Mouse (Mus musculus) lung, postnatal 0 days (tissue): ENCODE measurements around the gene Rsph1. TPM values are rescaled to one million over a fixed set of nuclear protein-coding genes. Genes with fewer than 3 reads are reported as not detected.

Experiments
- ATAC-seq: fragments of 200-750 bp; cut with Nextera tagmentation; 2 replicates; pipeline ENCODE4 v1.8.0; 2017; ENCODE audit warnings: moderate library complexity
- DNase-seq: peaks from one replicate; pipeline ENCODE4 v3.0.0-alpha.2; 2016; ENCODE audit warnings: low spot score
- H3K27ac ChIP-seq: fragments of 300-500 bp; sonication (generic); 2 replicates; pipeline ENCODE4 v1.5.1; 2014; ENCODE audit warnings: antibody characterized with exemption, mild to moderate bottlenecking, low read length, mixed read lengths
- H3K27me3 ChIP-seq: fragments of 300-500 bp; sonication (generic); replicated peaks from 2 replicates; pipeline ENCODE4 v1.6.1; 2014; ENCODE audit warnings: low read length, mixed read lengths; ENCODE audit not compliant: insufficient read depth
- H3K36me3 ChIP-seq: fragments of 300-500 bp; sonication (generic); 2 replicates; pipeline ENCODE4 v1.6.1; 2014; ENCODE audit warnings: low read length, mixed read lengths; ENCODE audit not compliant: insufficient read depth
- H3K4me1 ChIP-seq: fragments of 300-500 bp; sonication (generic); 2 replicates; pipeline ENCODE4 v1.6.1; 2014; ENCODE audit warnings: antibody characterized with exemption, low read depth, low read length, mixed read lengths; ENCODE audit not compliant: insufficient read depth
- H3K4me2 ChIP-seq: fragments of 300-500 bp; sonication (generic); replicated peaks from 2 replicates; pipeline ENCODE4 v1.6.1; 2014; ENCODE audit warnings: low read depth, mild to moderate bottlenecking, low read length, moderate library complexity, mixed read lengths
- H3K4me3 ChIP-seq: fragments of 300-500 bp; sonication (generic); 2 replicates; pipeline ENCODE4 v1.5.1; 2014; ENCODE audit warnings: low read depth, low read length
- H3K9ac ChIP-seq: fragments of 300-500 bp; sonication (generic); replicated peaks from 2 replicates; pipeline ENCODE4 v1.6.1; 2014; ENCODE audit warnings: low read depth, mild to moderate bottlenecking
- H3K9me3 ChIP-seq: fragments of 300-500 bp; sonication (generic); 2 replicates; pipeline ENCODE4 v1.6.1; 2016; ENCODE audit warnings: low read length, mixed read lengths
- CTCF ChIP-seq: IDR thresholded peaks from 2 replicates; pipeline ENCODE4 v1.5.1; 2016; ENCODE audit warnings: antibody characterized with exemption, mild to moderate bottlenecking
- EP300 ChIP-seq: IDR thresholded peaks from 2 replicates; pipeline ENCODE4 v1.6.1; 2016; ENCODE audit warnings: antibody characterized with exemption, mild to moderate bottlenecking, control low read depth
- WGBS: fragments of 180-500 bp; shearing (Covaris S2); extraction: QIAGEN DNeasy Blood & Tissue Kit; methylation state at CpG from one replicate; pipeline ENCODE4 v1.1.7; 2014; 5-methylcytosine and 5-hydroxymethylcytosine counted together
- polyA plus RNA-seq: library from polyadenylated mRNA; unstranded; fragments of >200 nt; fragmentation: Nextera tagmentation; extraction: Ambion mirVana; gene quantifications from 2 replicates; pipeline ENCODE4 v1.2.1, GENCODE M21; 2015

Rsph1 gene
- polyA plus RNA-seq, 1 experiment from 2014 or later, result 21.4 TPM

GRCm38 (mm10) chr17:31290311-31290710 lies 13.1 kb upstream of the Rsph1 start:
- H3K27ac ChIP-seq, result no peak overlapping the region
- H3K36me3 ChIP-seq, result no peaks in the 10 kb centered on the region
- DNase-seq, result peak; percentile 61
- no peak overlapping the region for H3K9ac ChIP-seq
- ATAC-seq, result peak; percentile 20
- H3K9me3 ChIP-seq, result no peaks in the 10 kb centered on the region
- no peak for TF ChIP-seq CTCF
- no peak overlapping the region for H3K4me2 ChIP-seq
- no peak overlapping the region for H3K4me3 ChIP-seq
- H3K4me1 ChIP-seq, result peaks cover 3% of the 10 kb centered on the region; the same call in 1 of the 2 replicates
- H3K27me3 ChIP-seq, result no peaks in the 10 kb centered on the region

- WGBS, result 61% methylated on average over 7 of the region's 7 CpGs
Measured at GRCm38 (mm10) chr17:31288999-31289726, 12.0 kb upstream of the Rsph1 start.

GRCm38 (mm10) chr17:31287216-31287615 lies 10.0 kb upstream of the Rsph1 start:
- no peaks in the 10 kb centered on the region for H3K4me1 ChIP-seq
- no peaks in the 10 kb centered on the region for H3K9me3 ChIP-seq
- H3K36me3 ChIP-seq, result no peaks in the 10 kb centered on the region
- DNase-seq (no peak), ATAC-seq (no peak)
- WGBS, result 84% methylated on average over 3 of the region's 3 CpGs
- H3K9ac ChIP-seq, result no peak overlapping the region
- H3K4me3 ChIP-seq, result no peak overlapping the region
- no peaks in the 10 kb centered on the region for H3K27me3 ChIP-seq
- TF ChIP-seq EP300 (no peak), CTCF (no peak)
- H3K27ac ChIP-seq, result no peak overlapping the region
- H3K4me2 ChIP-seq, result no peak overlapping the region

More at GRCm38 (mm10) chr17:31288999-31289726, 12.0 kb upstream of the Rsph1 start:
- H3K4me1 ChIP-seq, result no peaks in the 10 kb centered on the region
- no peak overlapping the region for H3K9ac ChIP-seq
- no peak for DNase-seq
- no peaks in the 10 kb centered on the region for H3K27me3 ChIP-seq
- H3K27ac ChIP-seq, result no peak overlapping the region
- no peaks in the 10 kb centered on the region for H3K36me3 ChIP-seq
- no peak overlapping the region for H3K4me3 ChIP-seq
- H3K4me2 ChIP-seq, result no peak overlapping the region
- no peak for ATAC-seq
- TF ChIP-seq EP300, result no peak
- no peak for TF ChIP-seq CTCF
- H3K9me3 ChIP-seq, result no peaks in the 10 kb centered on the region

GRCm38 (mm10) chr17:31286492-31286891 lies 9.3 kb upstream of the Rsph1 start, which contains the start of gene Slc37a1:
Slc37a1 (plus strand) TSS chr17:31286792.
- no peak for TF ChIP-seq CTCF
- no peak for TF ChIP-seq EP300

GRCm38 (mm10) chr17:31285867-31286266 lies 8.7 kb upstream of the Rsph1 start:
- H3K9me3 ChIP-seq, result no peaks in the 10 kb centered on the region
- no peak overlapping the region for H3K4me3 ChIP-seq
- ATAC-seq (no peak), DNase-seq (peak; percentile 28)
- TF ChIP-seq CTCF (no peak), EP300 (no peak)
- H3K27me3 ChIP-seq, result no peaks in the 10 kb centered on the region
- no peaks in the 10 kb centered on the region for H3K36me3 ChIP-seq
- no peaks in the 10 kb centered on the region for H3K4me1 ChIP-seq
- no peak overlapping the region for H3K27ac ChIP-seq
- H3K9ac ChIP-seq, result no peak overlapping the region
- WGBS, result 61% methylated on average over 2 of the region's 2 CpGs
- H3K4me2 ChIP-seq, result no peak overlapping the region

More at GRCm38 (mm10) chr17:31286492-31286891, 9.3 kb upstream of the Rsph1 start, which contains the start of gene Slc37a1:
- H3K36me3 ChIP-seq, result no peaks in the 10 kb centered on the region
- H3K27ac ChIP-seq, result no peak within 1 kb of the TSS
- ATAC-seq, result no peak
- no peak within 1 kb of the TSS for H3K4me2 ChIP-seq
- H3K9ac ChIP-seq, result no peak within 1 kb of the TSS
- no peaks in the 10 kb centered on the region for H3K4me1 ChIP-seq
- no peaks in the 10 kb centered on the region for H3K27me3 ChIP-seq
- no peak for DNase-seq
- no peaks in the 10 kb centered on the region for H3K9me3 ChIP-seq
- H3K4me3 ChIP-seq, result no peak within 1 kb of the TSS
- 100% methylated on average over 1 of the region's 1 CpGs for WGBS

GRCm38 (mm10) chr17:31282687-31283053 lies 5.5 kb upstream of the Rsph1 start:
- Histone ChIP-seq H3K9me3 (no peaks in the 10 kb centered on the region), H3K4me1 (no peaks in the 10 kb centered on the region), H3K9ac (no peak overlapping the region), H3K27me3 (no peaks in the 10 kb centered on the region), H3K27ac (no peak overlapping the region), H3K4me2 (no peak overlapping the region), H3K4me3 (no peak overlapping the region), H3K36me3 (no peaks in the 10 kb centered on the region)
- no peak for TF ChIP-seq EP300
- no peak for TF ChIP-seq CTCF
- 27% methylated on average over 7 of the region's 7 CpGs for WGBS
- ATAC-seq (peak; percentile 67), DNase-seq (peak; percentile 45)
